Mouse (Mus musculus) small intestine, adult 2 months (tissue): Measurements from ENCODE around the gene Bub1b. TPM values are rescaled to one million over a fixed set of nuclear protein-coding genes. Genes with fewer than 3 reads are reported as not detected.

Experiments
- H3K27ac ChIP-seq: fragments of 200-500 bp; 2 replicates; pipeline ENCODE4 v1.5.1; 2012; ENCODE audit warnings: low read depth, low read length, control low read depth, inconsistent platforms; ENCODE audit not compliant: insufficient read depth
- H3K27me3 ChIP-seq: fragments of 200-500 bp; 2 replicates; pipeline ENCODE4 v1.6.1; 2012; ENCODE audit warnings: mild to moderate bottlenecking, moderate library complexity, low read length, inconsistent platforms; ENCODE audit not compliant: control insufficient read depth, insufficient read depth
- H3K36me3 ChIP-seq: fragments of 200-500 bp; 2 replicates; pipeline ENCODE4 v1.6.1; 2012; ENCODE audit warnings: mild to moderate bottlenecking, low read length, control low read depth, inconsistent platforms; ENCODE audit not compliant: control insufficient read depth, insufficient read depth
- H3K4me1 ChIP-seq: fragments of 200-500 bp; 2 replicates; pipeline ENCODE4 v1.6.1; 2012; ENCODE audit warnings: low read length, inconsistent platforms, mixed read lengths; ENCODE audit not compliant: control insufficient read depth, insufficient read depth, insufficient read length
- H3K4me3 ChIP-seq: fragments of 200-500 bp; 2 replicates; pipeline ENCODE4 v1.5.1; 2012; ENCODE audit warnings: low read depth, mild to moderate bottlenecking, control low read depth, inconsistent platforms, low read length, moderate library complexity
- CTCF ChIP-seq: fragments of 200-500 bp; IDR thresholded peaks from 2 replicates; pipeline ENCODE4 v1.5.1; 2012; ENCODE audit warnings: low read depth, mild to moderate bottlenecking, control low read depth, inconsistent platforms, low read length, moderate library complexity, mixed read lengths; ENCODE audit not compliant: insufficient replicate concordance, insufficient read length; ENCODE audit errors: extremely low read depth
- POLR2A ChIP-seq: fragments of 200-500 bp; IDR thresholded peaks from 2 replicates; pipeline ENCODE4 v1.6.1; 2012; ENCODE audit warnings: low read depth, mild to moderate bottlenecking, control low read depth, inconsistent platforms, low read length, moderate library complexity
- WGBS: fragments of 180-500 bp; shearing (Covaris S2); methylation state at CpG from one replicate; pipeline ENCODE4 v1.1.7; 2018; 5-methylcytosine and 5-hydroxymethylcytosine counted together
- polyA plus RNA-seq: library from polyadenylated mRNA; depleted of rRNA; stranded (reverse); fragments of >200 nt; gene quantifications from 2 replicates; pipeline ENCODE4 v1.2.3, GENCODE M21; 2012

Gene Bub1b
- polyA plus RNA-seq, 1 experiment: 4.1 TPM

- 0 out of 2 replicates have a peak overlapping the region, but pooled peaks have one; percentile 34 for H3K27ac ChIP-seq
- H3K4me3 ChIP-seq: no peak overlapping the region
- H3K36me3 ChIP-seq: peaks cover 1% of the 10 kb centered on the region; the same call in 1 of the 2 replicates
- H3K27me3 ChIP-seq: no peaks in the 10 kb centered on the region
- no peak for TF ChIP-seq POLR2A
- TF ChIP-seq CTCF: no peak
- WGBS: 87% methylated on average over 4 of the region's 4 CpGs
- no peaks in the 10 kb centered on the region; the same call in 1 of the 2 replicates for H3K4me1 ChIP-seq
Observed at GRCm38 (mm10) chr2:118562015-118562414, 36.0 kb upstream of the Bub1b start.

DNA sequence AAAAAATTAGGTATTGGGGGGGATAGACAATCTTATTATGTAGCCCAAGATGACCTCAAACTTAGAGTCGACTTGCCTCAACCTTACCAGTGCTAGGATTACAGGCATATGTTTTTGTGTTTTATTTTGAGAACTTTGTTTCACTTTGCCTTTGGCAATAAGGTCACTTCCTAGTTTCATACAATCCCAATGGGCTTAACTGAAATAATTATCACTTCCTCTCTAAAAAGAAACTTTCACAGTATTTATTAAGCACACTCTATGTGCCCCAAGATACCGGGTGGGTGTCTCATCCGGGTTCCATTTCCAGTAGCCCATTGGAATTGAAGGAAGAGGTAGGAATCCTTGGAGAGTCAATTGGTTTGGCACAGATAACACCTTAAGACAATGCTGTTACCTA lies 35.6 kb upstream of the Bub1b start:
- H3K27me3 ChIP-seq: no peaks in the 10 kb centered on the region
- no peaks in the 10 kb centered on the region; the same call in 1 of the 2 replicates for H3K4me1 ChIP-seq
- TF ChIP-seq CTCF (no peak), POLR2A (no peak)
- WGBS: 80% methylated on average over 3 of the region's 3 CpGs
- H3K4me3 ChIP-seq: no peak overlapping the region
- H3K27ac ChIP-seq: no peak overlapping the region
- peaks cover 1% of the 10 kb centered on the region; the same call in 1 of the 2 replicates for H3K36me3 ChIP-seq

DNA sequence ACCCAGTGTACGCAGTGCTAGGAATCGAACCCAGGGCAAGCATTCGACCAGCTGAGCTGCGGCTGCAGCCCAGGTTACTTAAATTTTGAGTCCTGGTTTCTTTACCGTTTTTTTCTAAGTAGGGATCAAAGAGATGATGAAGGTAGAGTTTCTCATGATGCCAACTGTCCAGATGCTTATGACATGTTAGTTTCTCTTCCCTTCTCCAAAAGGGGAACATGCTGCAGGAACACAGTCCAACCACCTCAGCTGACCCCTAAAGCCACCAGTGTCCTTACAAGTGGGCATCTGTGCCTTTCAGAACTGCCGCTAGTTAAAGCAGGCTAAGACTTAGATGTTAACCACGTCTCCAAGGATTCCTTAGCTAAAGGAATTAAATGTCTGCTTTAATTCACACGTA lies 30.8 kb upstream of the Bub1b start:
- TF ChIP-seq POLR2A (no peak), CTCF (no peak)
- no peaks in the 10 kb centered on the region for H3K27me3 ChIP-seq
- H3K4me1 ChIP-seq: no peaks in the 10 kb centered on the region
- H3K36me3 ChIP-seq: peaks cover 1% of the 10 kb centered on the region; the same call in 1 of the 2 replicates
- no peak overlapping the region for H3K27ac ChIP-seq
- H3K4me3 ChIP-seq: no peak overlapping the region
- 81% methylated on average over 8 of the region's 8 CpGs for WGBS

DNA sequence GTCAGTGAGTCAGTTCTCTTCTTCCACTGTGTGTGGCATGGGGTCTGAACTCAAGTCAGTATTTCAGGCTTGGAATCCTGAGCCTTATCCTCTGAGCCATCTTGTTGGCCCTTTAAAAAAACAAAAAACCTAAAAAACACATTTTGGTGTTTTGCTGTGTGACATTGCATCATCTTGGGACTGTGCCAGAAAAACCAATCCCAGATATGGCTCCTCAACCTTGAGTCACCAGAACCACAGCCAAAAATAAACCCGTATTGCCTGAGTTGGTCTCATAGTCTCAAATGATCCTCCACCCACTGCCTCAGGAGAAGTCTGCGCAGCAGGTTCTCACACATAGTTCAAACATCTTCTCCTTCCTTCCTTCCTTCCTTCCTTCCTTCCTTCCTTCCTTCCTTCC lies 27.1 kb upstream of the Bub1b start:
- Histone ChIP-seq H3K36me3 (no peaks in the 10 kb centered on the region), H3K27me3 (no peaks in the 10 kb centered on the region), H3K27ac (no peak overlapping the region), H3K4me1 (peaks cover 2% of the 10 kb centered on the region; the same call in 1 of the 2 replicates), H3K4me3 (no peak overlapping the region)
- 64% methylated on average over 2 of the region's 2 CpGs for WGBS
- TF ChIP-seq CTCF: no peak
- TF ChIP-seq POLR2A: no peak

GRCm38 (mm10) chr2:118572183-118572836 lies 25.7 kb upstream of the Bub1b start:
- no peaks in the 10 kb centered on the region for H3K36me3 ChIP-seq
- TF ChIP-seq CTCF (no peak), POLR2A (no peak)
- WGBS: 92% methylated on average over 9 of the region's 9 CpGs
- peaks cover 2% of the 10 kb centered on the region; the same call in 1 of the 2 replicates for H3K4me1 ChIP-seq
- no peaks in the 10 kb centered on the region for H3K27me3 ChIP-seq
- H3K4me3 ChIP-seq: no peak overlapping the region
- H3K27ac ChIP-seq: no peak overlapping the region

GRCm38 (mm10) chr2:118573135-118573534 lies 24.9 kb upstream of the Bub1b start:
- TF ChIP-seq POLR2A (no peak), CTCF (no peak)
- H3K4me3 ChIP-seq: no peak overlapping the region
- 36% methylated on average over 3 of the region's 3 CpGs for WGBS
- H3K27ac ChIP-seq: no peak overlapping the region
- no peaks in the 10 kb centered on the region for H3K36me3 ChIP-seq
- H3K4me1 ChIP-seq: peaks cover 2% of the 10 kb centered on the region; the same call in 1 of the 2 replicates
- H3K27me3 ChIP-seq: no peaks in the 10 kb centered on the region

- Histone ChIP-seq H3K27ac (no peak overlapping the region), H3K4me1 (0 out of 2 replicates have a peak, but pooled peaks cover 2% of the 10 kb centered on the region), H3K4me3 (no peak overlapping the region), H3K27me3 (no peaks in the 10 kb centered on the region), H3K36me3 (no peaks in the 10 kb centered on the region)
- TF ChIP-seq POLR2A: no peak
- TF ChIP-seq CTCF: no peak
- 28% methylated on average over 5 of the region's 5 CpGs for WGBS
Observed at GRCm38 (mm10) chr2:118586013-118586412, 12.0 kb upstream of the Bub1b start.
